Mouse (Mus musculus): ENCODE measurements around the gene Gstt3.

DNA sequence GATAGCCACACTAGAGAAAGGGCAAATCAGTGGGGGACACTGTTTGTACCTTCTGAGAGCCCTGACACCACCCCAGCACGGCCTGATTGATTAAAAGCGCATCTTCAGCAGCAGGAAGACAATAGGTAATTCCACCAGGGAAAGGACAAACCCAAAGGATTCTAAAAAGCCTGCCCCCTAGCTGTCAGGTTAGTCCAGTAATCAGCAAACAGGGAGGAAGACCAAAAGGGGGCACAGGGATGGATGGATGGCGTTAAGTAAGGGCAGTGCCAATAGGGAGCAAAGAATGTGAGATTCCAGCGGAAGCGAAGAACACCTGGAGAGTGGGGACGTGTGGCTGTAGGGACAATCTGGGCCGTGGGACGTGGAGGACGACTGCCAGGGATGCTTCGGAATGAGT, 37.4 kb upstream of the Gstt3 start:
- TF ChIP-seq CTCF (IDR thresholded peaks at IDR 0.05; ENCODE audit: low read depth, low read length): no peak
- no peak for TF ChIP-seq POLR2A (IDR thresholded peaks at IDR 0.05; ENCODE audit: borderline replicate concordance, low read depth, low read length)
